Comparison of ENCODE assay signal across 13 mouse cellular contexts in genomic region chr5:149354448-149355115, GRCm38 (mm10). TPM values are rescaled to one million over a fixed set of nuclear protein-coding genes. Genes with fewer than 3 reads are reported as not detected.
DNase-seq lines count a peak whose midpoint lies in the region; ATAC-seq and TF ChIP-seq lines count a peak whose summit lies in the region.
"Had no signal": no experiment of that assay in that cellular context is flagged by ENCODE, and none has a peak within 500 bp of the region (broad histone marks: within the 10 kb centered on the region; RNA-seq: fewer than 3 reads in every experiment).

No protein-coding gene starts in this region.

- no peak overlapping the region for H3K9ac ChIP-seq in kidney, postnatal 0 days (ENCODE audit: low read depth, low read length)
- no peak overlapping the region for H3K9ac ChIP-seq in intestine, postnatal 0 days (ENCODE audit: low read depth, low read length)
- H3K9ac ChIP-seq: limb, embryonic 12.5 days; midbrain, embryonic 12.5 days had no signal

- peaks cover 8% of the 10 kb centered on the region; the same call in 1 of the 2 replicates for H3K4me1 ChIP-seq in kidney, postnatal 0 days (replicated peaks; ENCODE audit: insufficient read depth, low read length)
- peaks cover 27% of the 10 kb centered on the region for H3K4me1 ChIP-seq in intestine, postnatal 0 days (replicated peaks; ENCODE audit: control insufficient read depth, insufficient read depth, low read length)

- TF ChIP-seq CTCF in kidney, postnatal 0 days (IDR thresholded peaks at IDR 0.05; ENCODE audit: low read depth) = no peak
- TF ChIP-seq CTCF in intestine, postnatal 0 days (IDR thresholded peaks at IDR 0.05; ENCODE audit: low read depth) = peak; percentile 30; the same call in 1 of the 2 replicates

- 66% methylated on average over 4 of the region's 4 CpGs for WGBS in kidney, postnatal 0 days
- 48% methylated on average over 4 of the region's 4 CpGs for WGBS in intestine, postnatal 0 days

- H3K27me3 ChIP-seq in kidney, postnatal 0 days (ENCODE audit: insufficient read depth, low read length) = no peaks in the 10 kb centered on the region
- H3K27me3 ChIP-seq in intestine, postnatal 0 days (replicated peaks; ENCODE audit: control insufficient read depth, insufficient read depth, low read length) = no peaks in the 10 kb centered on the region
- H3K27me3 ChIP-seq: limb, embryonic 12.5 days had no signal

- H3K36me3 ChIP-seq in kidney, postnatal 0 days (ENCODE audit: insufficient read depth, low read length) = no peaks in the 10 kb centered on the region
- H3K36me3 ChIP-seq in intestine, postnatal 0 days (ENCODE audit: control insufficient read depth, insufficient read depth) = no peaks in the 10 kb centered on the region
- H3K36me3 ChIP-seq: limb, embryonic 12.5 days; midbrain, embryonic 12.5 days had no signal

- peak; percentile 53; the same call in 1 of the 2 replicates for ATAC-seq in kidney, postnatal 0 days (replicated peaks; ENCODE audit: low FRiP score, low read depth)
- ATAC-seq in intestine, postnatal 0 days = peak; percentile 68
- ATAC-seq in megakaryocyte progenitor cell, adult 5-6 weeks (replicated peaks; ENCODE audit: poor library complexity) = peak; percentile 76
- ATAC-seq: forebrain, embryonic 16.5 days had no signal

- H3K9me3 ChIP-seq in kidney, postnatal 0 days (replicated peaks; ENCODE audit: low read length) = no peaks in the 10 kb centered on the region
- no peaks in the 10 kb centered on the region for H3K9me3 ChIP-seq in intestine, postnatal 0 days (ENCODE audit: control insufficient read depth)

- no peak overlapping the region for H3K4me3 ChIP-seq in kidney, postnatal 0 days (replicated peaks; ENCODE audit: low read depth, low read length)
- H3K4me3 ChIP-seq in intestine, postnatal 0 days (ENCODE audit: low read depth, low read length) = no peak overlapping the region
- H3K4me3 ChIP-seq: limb, embryonic 12.5 days; midbrain, embryonic 12.5 days had no signal

- H3K4me2 ChIP-seq in kidney, postnatal 0 days (ENCODE audit: low read length) = no peak overlapping the region
- peak overlapping the region; percentile 9; the same call in 1 of the 2 replicates for H3K4me2 ChIP-seq in intestine, postnatal 0 days (replicated peaks; ENCODE audit: low read depth)
- H3K4me2 ChIP-seq: limb, embryonic 12.5 days; midbrain, embryonic 12.5 days had no signal

- H3K27ac ChIP-seq in kidney, postnatal 0 days = no peak overlapping the region
- H3K27ac ChIP-seq in intestine, postnatal 0 days (ENCODE audit: low read depth, low read length) = peak overlapping the region; percentile 54; the same call in 1 of the 2 replicates

- DNase-seq in kidney, postnatal 0 days (ENCODE audit: low spot score) = no peak
- no peak for DNase-seq in kidney, postnatal 10 days
- DNase-seq in c-Kit-positive CD71-positive TER-119-positive erythroid progenitor cells, embryonic 14.5 days (ENCODE audit: low spot score) = peak; percentile 62
- no peak for DNase-seq in layer of hippocampus, postnatal 25 days (ENCODE audit: extremely low spot score in 1 of 2, low spot score in 1 of 2)
- DNase-seq in cerebellum, adult 8-10 months = no peak
- no peak for DNase-seq in adipocyte (ENCODE audit: low spot score)
- DNase-seq: adrenal gland, postnatal 10 days; heart, postnatal 10 days had no signal

RNA-seq across cellular contexts. Expression of gene Medag, which starts 57.0 kb away (rescaled TPM):
- polyA plus RNA-seq in kidney, postnatal 0 days (2015; fragmentation: Nextera tagmentation; extraction: Ambion mirVana) = 0.24 and 0.31 TPM in 2 replicates
- 1.6 and 2.2 TPM in 2 replicates for polyA plus RNA-seq in intestine, postnatal 0 days (2015; fragmentation: Nextera tagmentation; extraction: Ambion mirVana)
- 0.07 TPM in 1 of 2 replicates, not detected in the other for total RNA-seq in megakaryocyte progenitor cell, adult 5-6 weeks (2015)
- not detected in 2 replicates for total RNA-seq in megakaryocyte progenitor cell, adult 5-6 weeks (2017)
- total RNA-seq in layer of hippocampus, postnatal 25 days (2021) = 1 to 10 TPM; 2.1 to 2.6 TPM
